Mouse (Mus musculus) liver, adult 2 months (tissue): Measurements from ENCODE around the gene Aebp2. TPM values are rescaled to one million over a fixed set of nuclear protein-coding genes. Genes with fewer than 3 reads are reported as not detected.

ENCODE experiments used
- DNase-seq: peaks from one replicate; pipeline ENCODE4 v3.0.0-alpha.2; 2011; ENCODE audit warnings: low read depth, low spot score; ENCODE audit errors: extremely low read depth
- H3K27ac ChIP-seq: fragments of 200-500 bp; replicated peaks from 2 replicates; pipeline ENCODE4 v1.5.1; 2012; ENCODE audit warnings: low read depth, mild to moderate bottlenecking, control low read depth, inconsistent platforms, low read length; ENCODE audit not compliant: insufficient read depth
- H3K27me3 ChIP-seq: fragments of 200-500 bp; 2 replicates; pipeline ENCODE4 v1.6.1; 2012; ENCODE audit warnings: mild to moderate bottlenecking, moderate library complexity, low read length, inconsistent platforms; ENCODE audit not compliant: control insufficient read depth, insufficient read depth
- H3K36me3 ChIP-seq: fragments of 200-500 bp; 2 replicates; pipeline ENCODE4 v1.6.1; 2012; ENCODE audit warnings: low read length, inconsistent platforms; ENCODE audit not compliant: control insufficient read depth, insufficient read depth
- H3K4me1 ChIP-seq: fragments of 200-500 bp; 2 replicates; pipeline ENCODE4 v1.6.1; 2011; ENCODE audit warnings: low read length; ENCODE audit not compliant: control insufficient read depth, insufficient read depth
- H3K4me3 ChIP-seq: fragments of 200-500 bp; 2 replicates; pipeline ENCODE4 v1.5.1; 2011; ENCODE audit warnings: low read depth, mild to moderate bottlenecking, control low read depth, low read length, moderate library complexity; ENCODE audit not compliant: insufficient read depth
- H3K79me2 ChIP-seq: fragments of 200-500 bp; 2 replicates; pipeline ENCODE4 v1.6.1; 2012; ENCODE audit warnings: inconsistent platforms, mild to moderate bottlenecking, low read length, moderate library complexity; ENCODE audit not compliant: control insufficient read depth, insufficient read depth
- H3K9ac ChIP-seq: fragments of 200-500 bp; 2 replicates; pipeline ENCODE4 v1.6.1; 2012; ENCODE audit warnings: low read depth, mild to moderate bottlenecking, control low read depth, inconsistent platforms, low read length
- CTCF ChIP-seq: fragments of 200-500 bp; IDR thresholded peaks from 2 replicates; pipeline ENCODE4 v1.5.1; 2011; ENCODE audit warnings: low read depth, low read length, control low read depth
- POLR2A ChIP-seq: fragments of 200-500 bp; IDR thresholded peaks from 2 replicates; pipeline ENCODE4 v1.6.1; 2011; ENCODE audit warnings: low read length, control low read depth; ENCODE audit not compliant: insufficient read depth; ENCODE audit errors: extremely low read depth
- WGBS: fragments of 180-500 bp; shearing (Covaris S2); methylation state at CpG from one replicate; pipeline ENCODE4 v1.1.7; 2018; 5-methylcytosine and 5-hydroxymethylcytosine counted together
- polyA plus RNA-seq: library from polyadenylated mRNA; depleted of rRNA; stranded (reverse); fragments of >200 nt; gene quantifications from 2 replicates; pipeline ENCODE4 v1.2.3, GENCODE M21; 2012
- total RNA-seq: library from RNA; depleted of rRNA; stranded (reverse); fragments of >200 nt; gene quantifications from 2 replicates; pipeline ENCODE4 v1.2.3, GENCODE M21; 2014

Gene Aebp2
- total and polyA plus RNA-seq, 2 experiments = 10.0 to 13.5 TPM

DNA sequence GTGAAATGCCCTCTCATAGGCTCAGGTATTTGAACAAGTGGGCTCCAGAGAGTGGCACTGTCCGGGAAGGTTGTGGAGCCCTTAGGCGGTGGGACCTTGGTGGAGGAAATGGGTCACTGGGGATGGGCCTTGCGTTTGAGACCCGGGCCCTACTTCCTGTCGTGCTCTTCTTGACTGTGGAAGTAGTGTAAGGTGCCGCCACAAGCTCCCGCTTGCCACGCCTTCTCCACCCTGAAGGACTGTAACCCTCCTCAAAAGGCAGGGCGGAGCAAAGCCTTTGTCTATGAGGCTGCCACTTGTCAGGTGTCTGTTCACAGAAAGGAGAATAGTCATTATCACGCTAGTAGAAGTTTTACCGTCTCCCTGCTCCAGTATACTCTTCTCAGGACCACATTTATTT is 61.9 kb downstream of the Aebp2 start:
- TF ChIP-seq POLR2A (no peak), CTCF (no peak)
- no peaks in the 10 kb centered on the region for H3K4me1 ChIP-seq
- no peak overlapping the region for H3K27ac ChIP-seq
- 89% methylated on average over 11 of the region's 11 CpGs for WGBS
- no peak for DNase-seq
- H3K36me3 ChIP-seq = no peaks in the 10 kb centered on the region
- no peaks in the 10 kb centered on the region for H3K79me2 ChIP-seq
- no peak overlapping the region for H3K4me3 ChIP-seq
- H3K27me3 ChIP-seq = no peaks in the 10 kb centered on the region
- H3K9ac ChIP-seq = no peak overlapping the region

DNA sequence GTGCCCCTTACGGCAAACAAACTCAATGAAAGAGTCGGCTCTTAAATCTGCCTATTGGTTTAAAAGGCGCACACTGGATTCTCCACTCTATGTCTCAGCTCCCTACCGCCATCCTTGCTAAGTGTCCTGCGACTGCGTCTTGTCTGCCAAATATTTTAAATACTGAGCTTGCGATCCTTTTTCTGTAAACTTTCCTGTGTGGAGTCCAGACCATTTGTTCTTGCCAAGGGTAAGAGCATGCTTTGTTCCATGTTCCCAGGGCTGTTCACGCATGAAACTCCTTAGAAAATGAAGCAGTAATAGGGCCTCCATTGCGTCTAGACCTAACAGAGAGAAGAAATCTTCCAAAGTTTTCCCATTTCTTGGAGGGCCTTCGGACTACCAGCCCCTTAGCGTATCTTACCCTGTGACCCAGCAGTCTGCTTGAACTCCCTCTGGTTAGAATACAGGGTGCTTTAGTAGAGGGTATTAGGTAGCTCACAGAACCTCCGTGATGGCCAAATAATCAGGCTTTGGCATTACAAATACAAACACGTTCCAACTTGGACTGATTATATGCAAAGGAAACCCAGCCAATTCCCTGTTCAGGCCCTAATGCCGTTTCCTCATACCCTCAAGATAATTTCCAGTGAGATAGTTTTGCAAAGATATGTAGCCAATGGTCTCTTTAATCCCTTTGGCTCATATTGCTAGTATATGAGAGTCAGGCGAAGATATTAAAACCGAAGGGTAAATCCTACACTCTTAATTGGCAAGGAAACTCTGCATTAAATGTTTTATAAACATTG is 67.3 kb downstream of the Aebp2 start:
- DNase-seq = no peak
- no peak overlapping the region for H3K27ac ChIP-seq
- no peaks in the 10 kb centered on the region for H3K27me3 ChIP-seq
- no peaks in the 10 kb centered on the region for H3K79me2 ChIP-seq
- no peaks in the 10 kb centered on the region for H3K36me3 ChIP-seq
- H3K4me3 ChIP-seq = no peak overlapping the region
- TF ChIP-seq POLR2A (no peak), CTCF (no peak)
- WGBS = 79% methylated on average over 16 of the region's 16 CpGs
- H3K4me1 ChIP-seq = no peaks in the 10 kb centered on the region
- no peak overlapping the region for H3K9ac ChIP-seq

DNA sequence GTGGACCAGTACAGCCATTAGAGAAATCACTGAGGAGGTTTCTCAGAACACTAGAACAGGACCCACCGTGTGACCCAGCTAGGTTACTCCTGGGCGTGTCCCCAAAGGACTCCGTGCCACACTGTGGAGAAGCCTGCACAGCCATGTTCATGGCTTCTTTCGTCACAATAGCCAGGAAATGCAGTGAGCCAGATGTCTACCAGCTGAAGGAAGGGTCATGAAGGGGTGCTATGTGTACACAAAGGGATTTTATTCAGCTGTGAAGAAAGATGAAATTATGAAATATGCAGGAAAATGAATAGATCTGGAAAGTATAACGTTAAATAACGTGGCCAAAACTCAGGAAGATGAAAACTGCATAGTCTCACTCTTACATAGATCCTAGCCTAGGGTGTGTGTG is 69.7 kb downstream of the Aebp2 start:
- Histone ChIP-seq H3K79me2 (no peaks in the 10 kb centered on the region), H3K4me1 (no peaks in the 10 kb centered on the region), H3K9ac (no peak overlapping the region), H3K27me3 (no peaks in the 10 kb centered on the region), H3K4me3 (no peak overlapping the region), H3K27ac (no peak overlapping the region), H3K36me3 (no peaks in the 10 kb centered on the region)
- WGBS = 92% methylated on average over 6 of the region's 6 CpGs
- no peak for TF ChIP-seq CTCF
- no peak for TF ChIP-seq POLR2A
- DNase-seq = no peak

DNA sequence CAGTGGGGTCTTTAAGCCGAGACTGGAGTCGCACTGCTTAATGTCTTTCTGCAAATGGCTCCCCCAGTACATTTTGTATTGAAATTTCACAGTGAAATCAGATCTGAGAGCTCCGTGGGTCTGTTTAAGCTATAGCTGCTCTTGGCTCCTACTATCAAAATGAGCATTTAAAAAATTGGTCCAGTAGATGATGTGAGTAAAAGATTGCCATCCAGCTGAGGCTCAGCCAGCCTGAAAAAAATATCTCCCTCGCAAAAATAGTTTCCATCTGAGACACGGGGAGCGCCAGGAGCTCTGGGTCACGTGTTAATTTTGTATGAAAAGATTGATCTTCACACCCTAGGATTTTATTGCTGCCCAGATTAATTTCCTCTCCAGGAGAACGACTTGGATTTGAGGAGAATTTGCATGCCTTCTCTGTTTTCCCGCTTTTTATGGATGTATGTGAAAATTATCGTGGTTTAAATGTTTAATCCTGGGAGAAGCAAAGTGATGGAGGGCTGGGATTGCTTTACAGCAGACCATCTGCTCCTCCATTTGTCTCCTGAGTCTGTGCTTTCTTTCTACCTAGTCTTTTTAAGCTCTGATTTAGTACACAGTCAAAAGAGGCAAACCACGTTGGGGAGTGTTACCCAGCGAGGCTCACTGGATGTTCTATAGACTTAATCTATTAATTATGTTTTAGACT is 73.9 kb downstream of the Aebp2 start:
- 77% methylated on average over 12 of the region's 12 CpGs for WGBS
- Histone ChIP-seq H3K36me3 (no peaks in the 10 kb centered on the region), H3K79me2 (no peaks in the 10 kb centered on the region), H3K27me3 (no peaks in the 10 kb centered on the region), H3K9ac (no peak overlapping the region), H3K4me3 (no peak overlapping the region), H3K27ac (no peak overlapping the region), H3K4me1 (no peaks in the 10 kb centered on the region)
- no peak for TF ChIP-seq CTCF
- no peak for TF ChIP-seq POLR2A
- no peak for DNase-seq

DNA sequence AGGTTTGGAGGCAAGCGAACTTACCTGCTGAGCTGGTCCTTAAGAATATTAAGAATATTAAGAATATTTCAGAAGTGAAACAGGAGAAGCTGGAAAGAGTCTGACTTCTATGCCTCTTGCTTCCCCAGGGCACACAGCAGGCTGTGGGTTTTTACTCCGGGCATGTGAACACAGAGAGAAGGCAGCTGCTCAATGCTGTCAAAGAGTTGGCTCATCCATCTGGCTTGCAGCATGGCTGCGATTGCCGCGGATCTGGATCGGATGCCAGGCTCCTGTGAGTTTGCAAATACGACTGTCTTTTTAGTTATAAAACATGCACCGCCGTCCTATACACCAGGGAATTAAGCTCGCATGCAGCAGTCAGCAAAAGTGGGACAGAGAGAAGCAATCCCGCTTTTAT is 75.5 kb downstream of the Aebp2 start:
- no peak overlapping the region for H3K9ac ChIP-seq
- H3K79me2 ChIP-seq = no peaks in the 10 kb centered on the region
- WGBS = 92% methylated on average over 11 of the region's 11 CpGs
- H3K36me3 ChIP-seq = no peaks in the 10 kb centered on the region
- no peak for DNase-seq
- H3K4me1 ChIP-seq = no peaks in the 10 kb centered on the region
- H3K4me3 ChIP-seq = no peak overlapping the region
- H3K27me3 ChIP-seq = no peaks in the 10 kb centered on the region
- no peak overlapping the region for H3K27ac ChIP-seq
- no peak for TF ChIP-seq CTCF
- TF ChIP-seq POLR2A = no peak

DNA sequence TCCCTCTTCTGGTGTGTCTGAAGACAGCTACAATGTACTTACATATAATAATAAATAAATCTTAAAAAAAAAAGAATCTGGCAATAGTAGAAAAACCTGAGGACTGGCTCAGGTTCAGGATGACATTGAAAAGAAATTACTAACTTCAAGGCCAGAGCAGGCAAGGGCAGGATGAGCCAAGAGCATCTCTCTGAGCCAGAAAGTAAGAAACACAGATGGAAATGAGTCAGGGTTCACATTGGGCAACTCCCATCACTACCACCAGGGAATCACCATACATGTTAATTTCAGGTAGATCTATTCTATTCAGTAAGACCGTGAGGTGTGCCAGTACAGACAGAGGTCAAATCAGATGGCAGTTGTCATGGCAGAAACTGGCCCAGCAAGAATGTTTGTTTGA is 76.1 kb downstream of the Aebp2 start:
- TF ChIP-seq CTCF (no peak), POLR2A (no peak)
- H3K79me2 ChIP-seq = no peaks in the 10 kb centered on the region
- H3K4me3 ChIP-seq = no peak overlapping the region
- DNase-seq = no peak
- H3K27ac ChIP-seq = no peak overlapping the region
- WGBS = 89% methylated on average over 1 of the region's 1 CpGs
- H3K4me1 ChIP-seq = no peaks in the 10 kb centered on the region
- no peak overlapping the region for H3K9ac ChIP-seq
- no peaks in the 10 kb centered on the region for H3K36me3 ChIP-seq
- H3K27me3 ChIP-seq = no peaks in the 10 kb centered on the region
